Mouse (Mus musculus) heart, embryonic 10.5 days (tissue): ENCODE measurements around the gene Csrp1. TPM values are rescaled to one million over a fixed set of nuclear protein-coding genes. Genes with fewer than 3 reads are reported as not detected.

Source experiments
- DNase-seq: peaks from one replicate; pipeline ENCODE4 v3.0.0-alpha.2; 2017; ENCODE audit warnings: low spot score
- H3K27ac ChIP-seq: fragments of 300-500 bp; sonication (generic); 2 replicates; pipeline ENCODE4 v1.5.1; 2016; ENCODE audit warnings: mild to moderate bottlenecking
- H3K27me3 ChIP-seq: fragments of 300-500 bp; sonication (generic); 2 replicates; pipeline ENCODE4 v1.6.1; 2016; ENCODE audit warnings: mild to moderate bottlenecking; ENCODE audit not compliant: poor library complexity, insufficient read depth, severe bottlenecking
- H3K36me3 ChIP-seq: fragments of 300-500 bp; sonication (generic); 2 replicates; pipeline ENCODE4 v1.6.1; 2016; ENCODE audit warnings: mild to moderate bottlenecking, moderate library complexity
- H3K4me1 ChIP-seq: fragments of 300-500 bp; sonication (generic); 2 replicates; pipeline ENCODE4 v1.6.1; 2016; ENCODE audit warnings: mild to moderate bottlenecking
- H3K4me3 ChIP-seq: fragments of 300-500 bp; sonication (generic); 2 replicates; pipeline ENCODE4 v1.5.1; 2016; ENCODE audit warnings: mild to moderate bottlenecking, moderate library complexity
- H3K9me3 ChIP-seq: fragments of 300-500 bp; sonication (generic); 2 replicates; pipeline ENCODE4 v1.6.1; 2016; ENCODE audit warnings: mild to moderate bottlenecking, moderate library complexity
- WGBS: fragments of 180-500 bp; shearing (Covaris S2); methylation state at CpG from one replicate; pipeline ENCODE4 v1.1.7; 2016; 5-methylcytosine and 5-hydroxymethylcytosine counted together
- polyA plus RNA-seq: library from polyadenylated mRNA; unstranded; fragments of >200 nt; fragmentation: Nextera tagmentation; extraction: Ambion mirVana; gene quantifications from 2 replicates; pipeline ENCODE4 v1.2.1, GENCODE M21; 2016

The Csrp1 gene
- polyA plus RNA-seq, 1 experiment from 2014 or later = 202 TPM

GRCm38 (mm10) chr1:135770896-135771572, 51.2 kb downstream of the Csrp1 start:
- H3K36me3 ChIP-seq = peaks cover 24% of the 10 kb centered on the region
- DNase-seq = no peak
- no peak overlapping the region for H3K4me3 ChIP-seq
- H3K27ac ChIP-seq = peak overlapping the region; percentile 37
- H3K4me1 ChIP-seq = peaks cover 61% of the 10 kb centered on the region
- WGBS = 42% methylated on average over 12 of the region's 12 CpGs
- no peaks in the 10 kb centered on the region for H3K27me3 ChIP-seq
- no peaks in the 10 kb centered on the region for H3K9me3 ChIP-seq

- Histone ChIP-seq H3K4me3 (no peak overlapping the region), H3K27me3 (no peaks in the 10 kb centered on the region), H3K36me3 (peaks cover 24% of the 10 kb centered on the region), H3K9me3 (no peaks in the 10 kb centered on the region), H3K4me1 (peaks cover 61% of the 10 kb centered on the region), H3K27ac (peak overlapping the region; percentile 37; the same call in 1 of the 2 replicates)
- no peak for DNase-seq
- WGBS = 63% methylated on average over 8 of the region's 8 CpGs
These were observed 51.7 kb downstream of the Csrp1 start for GRCm38 (mm10) chr1:135771573-135771970.

DNA sequence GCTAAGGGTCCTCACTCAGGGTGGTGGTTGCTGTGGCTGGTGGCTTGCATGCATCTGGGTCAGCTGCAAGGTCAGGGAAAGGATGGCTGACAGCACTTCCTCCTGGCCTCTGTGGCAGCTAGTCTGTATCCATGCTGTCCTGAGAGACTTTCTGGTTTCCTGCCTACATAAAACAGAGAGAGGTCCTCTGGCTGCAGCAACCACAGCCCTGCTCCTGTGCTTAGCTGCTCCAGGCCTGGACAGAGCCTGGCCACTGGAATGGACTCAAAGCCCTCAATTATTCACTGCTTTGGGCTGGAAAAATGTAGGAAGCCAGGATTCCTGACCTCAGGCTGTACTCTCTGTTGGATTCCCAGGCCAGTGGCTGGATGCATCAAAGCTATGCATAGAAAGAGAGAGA, 56.7 kb downstream of the Csrp1 start:
- peaks cover 41% of the 10 kb centered on the region for H3K4me1 ChIP-seq

DNA sequence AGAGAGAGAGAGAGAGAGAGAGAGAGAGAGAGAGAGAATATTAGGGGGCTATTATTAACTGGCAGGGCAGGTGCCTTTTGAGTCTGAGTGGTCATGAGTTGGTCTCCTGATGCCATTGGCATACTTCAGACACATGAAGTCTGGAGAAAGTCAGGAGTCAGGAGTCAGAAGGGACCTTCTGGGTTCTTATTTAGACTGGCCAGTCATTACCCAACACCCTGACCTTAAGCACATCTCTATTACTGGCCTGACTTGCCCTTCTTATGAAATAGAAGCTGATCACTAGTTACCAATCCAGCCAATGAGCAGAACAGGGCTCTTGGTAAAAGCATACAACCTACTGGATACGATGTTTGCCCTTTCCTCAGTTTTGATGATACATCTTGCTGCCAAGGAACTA, 57.2 kb downstream of the Csrp1 start:
- Histone ChIP-seq H3K36me3 (no peaks in the 10 kb centered on the region), H3K27me3 (0 out of 2 replicates have a peak, but pooled peaks cover 10% of the 10 kb centered on the region), H3K4me1 (peaks cover 40% of the 10 kb centered on the region), H3K27ac (peak overlapping the region; percentile 53; the same call in 1 of the 2 replicates), H3K9me3 (no peaks in the 10 kb centered on the region), H3K4me3 (no peak overlapping the region)
- DNase-seq = no peak
- WGBS = 90% methylated on average over 1 of the region's 1 CpGs

More for the DNA sequence above, 56.7 kb downstream of the Csrp1 start:
- Histone ChIP-seq H3K9me3 (no peaks in the 10 kb centered on the region), H3K27ac (peak overlapping the region; percentile 53), H3K27me3 (0 out of 2 replicates have a peak, but pooled peaks cover 10% of the 10 kb centered on the region), H3K4me3 (no peak overlapping the region), H3K36me3 (no peaks in the 10 kb centered on the region)
- DNase-seq = no peak

DNA sequence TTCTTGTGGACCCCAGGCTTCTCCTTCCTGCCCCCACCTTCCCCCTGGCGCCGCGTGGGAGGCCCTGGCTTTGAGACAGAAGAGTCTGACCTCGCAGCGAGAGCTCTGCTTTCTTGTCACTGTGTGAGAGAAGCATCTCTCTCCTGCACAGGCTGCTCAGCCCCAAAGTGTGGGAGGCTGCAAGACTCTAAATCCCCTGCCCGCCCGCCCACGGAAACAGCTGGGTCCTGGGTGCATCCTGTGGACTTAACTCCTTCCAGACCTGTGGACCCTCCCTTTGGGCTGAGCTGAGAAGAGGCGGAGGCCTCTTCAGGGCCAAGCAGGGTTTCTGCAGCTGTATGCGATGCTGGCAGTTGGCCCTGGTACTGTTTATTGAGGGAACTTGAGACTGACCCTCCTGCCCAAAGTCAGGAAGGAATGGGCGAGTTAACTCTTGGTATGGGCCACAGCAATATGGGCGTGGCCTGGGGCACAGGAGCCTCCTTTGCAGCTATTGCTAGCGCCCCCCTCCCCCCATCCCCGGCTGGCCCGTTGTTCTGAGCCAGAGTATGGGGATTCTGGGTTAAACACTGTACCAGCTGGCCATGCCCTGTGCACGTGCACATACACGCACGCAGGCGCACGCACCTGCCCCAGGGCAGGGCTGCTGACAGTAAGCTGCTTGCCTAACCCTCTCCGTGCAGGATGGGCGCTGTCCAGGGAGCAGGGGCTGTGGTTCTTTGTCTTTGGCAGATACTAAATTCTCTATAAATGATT, 59.1 kb downstream of the Csrp1 start, which contains the start of gene Tnni1:
Tnni1 (plus strand) TSS at position 655 of the 756 bp plus-strand sequence.
- Histone ChIP-seq H3K4me1 (peaks cover 42% of the 10 kb centered on the region), H3K36me3 (no peaks in the 10 kb centered on the region), H3K27ac (peak within 1 kb of the TSS; percentile 67), H3K9me3 (no peaks in the 10 kb centered on the region), H3K27me3 (0 out of 2 replicates have a peak, but pooled peaks cover 10% of the 10 kb centered on the region), H3K4me3 (peak within 1 kb of the TSS; percentile 24; the same call in 1 of the 2 replicates)
- 28% methylated on average over 22 of the region's 22 CpGs for whole genome bisulfite sequencing
- DNase-seq = no peak

GRCm38 (mm10) chr1:135780649-135781048, 60.8 kb downstream of the Csrp1 start:
- H3K9me3 ChIP-seq = no peaks in the 10 kb centered on the region
- 55% methylated on average over 4 of the region's 4 CpGs for WGBS
- 0 out of 2 replicates have a peak, but pooled peaks cover 10% of the 10 kb centered on the region for H3K27me3 ChIP-seq
- no peak for DNase-seq
- H3K4me3 ChIP-seq = no peak overlapping the region
- 0 out of 2 replicates have a peak overlapping the region, but pooled peaks have one; percentile 10 for H3K27ac ChIP-seq
- no peaks in the 10 kb centered on the region for H3K36me3 ChIP-seq
- peaks cover 42% of the 10 kb centered on the region for H3K4me1 ChIP-seq

DNA sequence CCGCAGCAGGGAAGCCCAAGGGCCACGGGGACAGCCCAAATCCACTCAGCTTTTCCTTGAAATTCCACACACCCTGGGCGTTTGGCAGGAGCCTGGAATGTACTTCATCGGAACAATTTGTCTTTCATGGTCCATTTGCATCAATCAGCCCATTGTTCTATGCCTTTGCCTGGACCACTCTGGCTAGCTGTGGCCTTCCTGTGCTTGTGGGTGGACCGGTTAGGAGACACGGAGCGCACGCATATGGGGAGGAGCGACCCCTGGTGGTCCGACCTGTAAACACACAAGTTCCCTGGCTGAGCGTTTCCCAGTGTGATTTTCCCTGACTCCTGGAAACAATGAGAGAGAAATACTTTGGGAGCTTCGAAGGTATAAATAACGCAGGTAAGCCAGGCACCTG, 61.4 kb downstream of the Csrp1 start:
- H3K36me3 ChIP-seq = no peaks in the 10 kb centered on the region
- WGBS = 16% methylated on average over 13 of the region's 13 CpGs
- H3K27ac ChIP-seq = no peak overlapping the region
- no peaks in the 10 kb centered on the region for H3K9me3 ChIP-seq
- H3K4me1 ChIP-seq = peaks cover 39% of the 10 kb centered on the region
- 0 out of 2 replicates have a peak, but pooled peaks cover 10% of the 10 kb centered on the region for H3K27me3 ChIP-seq
- DNase-seq = no peak
- no peak overlapping the region for H3K4me3 ChIP-seq

DNA sequence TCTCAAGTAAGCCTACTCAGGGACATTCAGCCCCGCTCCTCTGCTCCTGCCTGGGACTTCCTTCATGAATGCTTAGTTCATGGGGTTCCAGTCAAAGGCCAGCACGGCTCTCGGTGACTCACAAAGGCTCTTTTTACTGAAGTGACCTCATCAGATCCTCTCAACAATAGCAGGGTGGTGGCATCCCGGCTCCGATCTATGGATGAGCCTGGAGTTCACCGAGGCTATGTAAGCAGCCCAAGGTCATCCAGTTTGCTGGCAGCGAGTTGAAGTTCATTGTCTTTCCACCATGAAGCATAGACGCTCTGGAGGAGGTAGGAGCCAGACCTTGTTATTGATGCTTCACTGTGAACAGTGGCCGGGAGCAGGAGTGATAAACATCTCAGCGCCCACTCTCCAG, 63.0 kb downstream of the Csrp1 start:
- Histone ChIP-seq H3K27ac (peak overlapping the region; percentile 33; the same call in 1 of the 2 replicates), H3K4me3 (no peak overlapping the region), H3K36me3 (no peaks in the 10 kb centered on the region), H3K9me3 (no peaks in the 10 kb centered on the region), H3K27me3 (0 out of 2 replicates have a peak, but pooled peaks cover 5% of the 10 kb centered on the region), H3K4me1 (peaks cover 30% of the 10 kb centered on the region)
- WGBS = 48% methylated on average over 10 of the region's 10 CpGs
- DNase-seq = no peak

DNA sequence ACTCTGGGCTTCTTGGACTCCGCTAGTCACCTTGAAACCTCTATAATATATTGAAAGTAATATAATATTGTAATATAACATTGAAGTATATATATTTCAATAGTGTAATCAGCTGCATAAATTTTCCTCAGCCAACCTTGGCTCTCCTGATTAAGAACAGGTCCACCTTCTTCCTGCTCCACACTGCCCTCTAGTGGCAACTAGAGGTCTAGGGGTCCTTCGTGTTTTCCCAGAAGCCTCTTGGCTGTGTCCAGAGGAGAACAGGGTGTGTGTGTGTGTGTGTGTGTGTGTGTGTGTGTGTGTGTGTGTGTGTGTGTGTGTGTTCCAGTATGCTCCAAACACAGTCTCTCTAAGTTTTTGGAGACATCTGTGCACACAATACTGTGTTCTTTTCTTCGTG, 67.9 kb downstream of the Csrp1 start:
- Histone ChIP-seq H3K36me3 (no peaks in the 10 kb centered on the region), H3K4me1 (peaks cover 40% of the 10 kb centered on the region), H3K4me3 (no peak overlapping the region), H3K9me3 (no peaks in the 10 kb centered on the region), H3K27me3 (no peaks in the 10 kb centered on the region), H3K27ac (no peak overlapping the region)
- WGBS = 46% methylated on average over 3 of the region's 3 CpGs
- DNase-seq = peak; percentile 90

DNA sequence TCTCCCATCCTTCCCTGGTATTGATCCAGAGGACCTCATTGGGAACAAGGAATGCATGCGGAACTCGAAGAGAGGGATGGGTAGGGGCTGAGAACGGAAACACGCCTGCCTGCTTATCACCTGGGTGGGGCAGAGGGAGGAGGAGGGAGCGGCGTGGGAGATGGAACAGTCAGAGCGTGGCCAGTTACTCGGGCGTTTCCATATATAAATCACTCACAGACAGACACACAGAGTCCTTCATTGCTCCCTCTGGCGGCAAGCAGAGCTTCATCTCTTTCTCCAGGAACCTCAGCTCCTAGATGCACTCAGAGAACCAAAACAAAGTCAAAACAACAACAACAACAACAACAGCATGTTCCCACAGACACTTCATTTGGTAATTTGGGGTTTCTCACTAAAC, 68.8 kb downstream of the Csrp1 start:
- Histone ChIP-seq H3K9me3 (no peaks in the 10 kb centered on the region), H3K27ac (peak overlapping the region; percentile 66; the same call in 1 of the 2 replicates), H3K27me3 (no peaks in the 10 kb centered on the region), H3K4me3 (peak overlapping the region; percentile 29; the same call in 1 of the 2 replicates), H3K36me3 (no peaks in the 10 kb centered on the region), H3K4me1 (peaks cover 45% of the 10 kb centered on the region)
- DNase-seq = no peak
- WGBS = 12% methylated on average over 10 of the region's 10 CpGs

GRCm38 (mm10) chr1:135789815-135790214, 70.0 kb downstream of the Csrp1 start:
- H3K27ac ChIP-seq = peak overlapping the region; percentile 73; the same call in 1 of the 2 replicates
- no peak overlapping the region for H3K4me3 ChIP-seq
- no peaks in the 10 kb centered on the region for H3K9me3 ChIP-seq
- 13% methylated on average over 5 of the region's 5 CpGs for WGBS
- peaks cover 56% of the 10 kb centered on the region for H3K4me1 ChIP-seq
- DNase-seq = no peak
- H3K36me3 ChIP-seq = no peaks in the 10 kb centered on the region
- no peaks in the 10 kb centered on the region for H3K27me3 ChIP-seq

DNA sequence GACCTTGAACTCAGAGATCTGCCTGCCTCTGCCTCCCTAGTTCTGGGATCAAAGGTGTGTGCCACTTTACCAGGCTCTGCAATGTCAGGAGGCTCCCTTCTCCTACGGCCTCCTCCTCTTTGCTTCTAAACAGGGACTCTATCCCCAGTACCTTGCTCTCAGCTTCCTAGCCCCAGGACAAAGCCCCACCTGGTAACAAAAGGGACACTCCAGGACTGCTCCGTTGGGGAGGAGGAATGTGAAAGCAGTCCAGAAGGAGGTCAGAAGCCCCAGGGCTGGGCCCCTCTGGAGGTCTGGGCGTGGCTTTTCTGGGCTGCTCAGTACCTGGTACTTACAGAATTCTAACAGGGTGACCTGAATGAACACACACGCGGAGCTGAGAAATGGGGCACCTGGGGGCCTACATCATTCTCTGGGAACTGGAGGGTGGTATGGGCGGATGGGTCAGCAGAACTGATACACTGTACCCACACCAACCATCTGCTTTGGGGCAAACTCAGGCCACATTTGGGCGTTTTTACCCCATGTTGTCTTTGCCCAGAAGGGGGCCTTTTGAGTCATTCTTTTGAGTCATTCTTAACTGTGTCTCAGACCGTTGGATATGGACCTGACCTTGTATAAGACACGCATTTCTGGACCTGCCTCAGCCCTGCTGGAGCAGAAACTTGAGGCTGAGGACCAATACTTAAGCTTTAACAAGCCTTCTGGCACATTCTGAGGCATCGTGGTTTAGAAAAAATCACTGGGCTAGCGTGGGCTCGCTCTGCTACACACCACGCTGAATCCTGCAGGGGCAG, 72.5 kb downstream of the Csrp1 start:
- Histone ChIP-seq H3K27ac (peak overlapping the region; percentile 91), H3K4me1 (peaks cover 81% of the 10 kb centered on the region), H3K9me3 (no peaks in the 10 kb centered on the region), H3K27me3 (no peaks in the 10 kb centered on the region), H3K36me3 (no peaks in the 10 kb centered on the region), H3K4me3 (no peak overlapping the region)
- DNase-seq = no peak
- WGBS = 66% methylated on average over 13 of the region's 13 CpGs
